Mouse (Mus musculus): ENCODE data around the gene Cyld.

GRCm38 (mm10) chr8:88793746-88794614, 97.2 kb downstream of the Cyld start:
- TF ChIP-seq CTCF (IDR thresholded peaks at IDR 0.05; ENCODE audit: insufficient read depth, low read depth, low read length) (no peak), POLR2A (IDR thresholded peaks at IDR 0.05; ENCODE audit: insufficient read depth, low read depth, low read length) (no peak)

All from olfactory bulb, adult 2 months (tissue).